8 mouse cellular contexts compared by ENCODE assay signal in the genomic region with DNA sequence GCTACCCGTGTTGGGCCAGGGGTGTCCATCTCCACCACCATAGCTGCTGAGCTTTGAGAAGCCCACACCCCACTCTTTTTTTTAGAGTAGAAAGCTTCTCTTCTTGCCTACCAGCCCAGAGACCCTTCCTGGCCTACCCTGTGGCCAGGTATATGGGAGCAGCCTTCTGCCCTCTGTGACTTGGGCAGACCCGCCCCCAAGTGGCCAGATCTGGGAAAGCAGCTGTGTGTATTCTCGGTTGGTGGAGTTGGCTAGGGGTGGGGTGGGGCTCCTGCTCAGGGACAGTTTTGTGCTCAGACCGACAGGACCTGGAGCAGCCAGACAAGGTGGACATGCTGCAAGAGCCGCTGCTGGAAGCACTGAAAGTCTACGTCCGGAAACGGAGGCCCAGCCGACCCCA. TPM values are rescaled to one million over a fixed set of nuclear protein-coding genes. Genes with fewer than 3 reads are reported as not detected.
DNase-seq lines count a peak whose midpoint lies in the region; ATAC-seq and TF ChIP-seq lines count a peak whose summit lies in the region.

No protein-coding gene starts in this region.

- no peaks in the 10 kb centered on the region for H3K79me2 ChIP-seq in MEL (ENCODE audit: control insufficient read depth, insufficient read depth, low read length, poor library complexity)

- no peaks in the 10 kb centered on the region for H3K27me3 ChIP-seq in MEL (ENCODE audit: control insufficient read depth in 1 of 2, insufficient read depth in 2 of 2, low read length in 2 of 2)
- peaks cover 8% of the 10 kb centered on the region for H3K27me3 ChIP-seq in liver, embryonic 16.5 days (ENCODE audit: control insufficient read depth, insufficient read depth, low read depth, low read length)

- H3K9ac ChIP-seq in MEL (ENCODE audit: control insufficient read depth, low read depth, low read length, poor library complexity, severe bottlenecking): no peak overlapping the region
- H3K9ac ChIP-seq in liver, embryonic 16.5 days (ENCODE audit: low read depth, low read length): no peak overlapping the region

- no peak overlapping the region for H3K4me3 ChIP-seq in MEL (ENCODE audit: control insufficient read depth in 1 of 2, insufficient read depth in 1 of 2, low read depth in 2 of 2, low read length in 2 of 2)
- H3K4me3 ChIP-seq in liver, embryonic 16.5 days (ENCODE audit: low read depth, low read length): no peak overlapping the region
- H3K4me3 ChIP-seq in olfactory bulb, adult 2 months (ENCODE audit: insufficient read depth, low read depth, low read length): no peak overlapping the region

- H3K4me2 ChIP-seq in liver, embryonic 16.5 days (ENCODE audit: low read depth, low read length): no peak overlapping the region

- 42% methylated on average over 9 of the region's 9 CpGs for WGBS in liver, embryonic 16.5 days (ENCODE audit: insufficient replicate concordance)
- 53% methylated on average over 9 of the region's 9 CpGs for WGBS in olfactory bulb, adult 2 months

- peak; percentile 98 for TF ChIP-seq RAD21 in MEL (IDR thresholded peaks at IDR 0.05; ENCODE audit: low read depth, low read length)

- no peaks in the 10 kb centered on the region for H3K9me3 ChIP-seq in MEL (replicated peaks; ENCODE audit: insufficient read depth, low read length)
- no peaks in the 10 kb centered on the region for H3K9me3 ChIP-seq in liver, embryonic 16.5 days (replicated peaks; ENCODE audit: control insufficient read depth, low read length)

- no peaks in the 10 kb centered on the region for H3K36me3 ChIP-seq in MEL (ENCODE audit: control insufficient read depth in 1 of 2, insufficient read depth in 2 of 2, low read length in 2 of 2)
- H3K36me3 ChIP-seq in liver, embryonic 16.5 days (ENCODE audit: control insufficient read depth, insufficient read depth): 0 out of 2 replicates have a peak, but pooled peaks cover 2% of the 10 kb centered on the region

- no peaks in the 10 kb centered on the region for H3K4me1 ChIP-seq in MEL (ENCODE audit: control insufficient read depth in 1 of 2, insufficient read depth in 2 of 2, low read length in 2 of 2)
- peaks cover 2% of the 10 kb centered on the region for H3K4me1 ChIP-seq in liver, embryonic 16.5 days (ENCODE audit: control insufficient read depth, low read depth, low read length)
- H3K4me1 ChIP-seq in olfactory bulb, adult 2 months (ENCODE audit: control insufficient read depth, insufficient read depth, low read length): peaks cover 36% of the 10 kb centered on the region

- no peak for TF ChIP-seq POLR2A in MEL (IDR thresholded peaks at IDR 0.05; ENCODE audit: control insufficient read depth in 1 of 2, insufficient read depth in 1 of 2, low read depth in 1 of 2, low read length in 2 of 2, poor library complexity in 1 of 2)
- TF ChIP-seq POLR2A in olfactory bulb, adult 2 months (IDR thresholded peaks at IDR 0.05; ENCODE audit: insufficient read depth, low read depth, low read length): no peak

- H3K27ac ChIP-seq in MEL (ENCODE audit: control insufficient read depth, low read depth, low read length): no peak overlapping the region
- H3K27ac ChIP-seq in liver, embryonic 16.5 days (ENCODE audit: low read length): no peak overlapping the region
- no peak overlapping the region for H3K27ac ChIP-seq in olfactory bulb, adult 2 months (ENCODE audit: insufficient read depth, low read depth, low read length)

- peak; percentile 65 to 99 (median 99) for TF ChIP-seq CTCF in MEL (IDR thresholded peaks at IDR 0.05 in 2 of 3, conservative IDR thresholded peaks at IDR 0.05 in 1 of 3; ENCODE audit: control insufficient read depth in 1 of 3, insufficient read depth in 1 of 3, low read depth in 2 of 3, low read length in 3 of 3, poor library complexity in 1 of 3, severe bottlenecking in 1 of 3)
- peak; percentile 95 for TF ChIP-seq CTCF in olfactory bulb, adult 2 months (IDR thresholded peaks at IDR 0.05; ENCODE audit: insufficient read depth, low read depth, low read length)

- peak; percentile 80 for DNase-seq in 3T3-L1 (ENCODE audit: low read depth, low spot score)
- DNase-seq in MEL (ENCODE audit: low read depth, low spot score): peak; percentile 84
- peak; percentile 86 for DNase-seq in cerebellum, adult 9-11 months
- DNase-seq in gastrocnemius, postnatal 10 days: peak; percentile 87
- DNase-seq in kidney, adult 8-10 months: peak; percentile 74 to 89
- peak; percentile 92 for DNase-seq in thymus, postnatal 25 days

- TF ChIP-seq EP300 in MEL (IDR thresholded peaks at IDR 0.05; ENCODE audit: low read depth in 1 of 2, low read length in 2 of 2): no peak

- ATAC-seq in liver, embryonic 16.5 days (ENCODE audit: low read depth): peak; percentile 30; the same call in 1 of the 2 replicates

TF ChIP-seq in MEL, 35 proteins besides CTCF, POLR2A, EP300 and RAD21:
- TF ChIP-seq MEF2A (IDR thresholded peaks at IDR 0.05; ENCODE audit: extremely low read depth, insufficient replicate concordance, low read depth, low read length, poor library complexity, severe bottlenecking): no peak
- TF ChIP-seq SIN3A (IDR thresholded peaks at IDR 0.05; ENCODE audit: low read length): peak; percentile 72
- TF ChIP-seq SMC3 (IDR thresholded peaks at IDR 0.05; ENCODE audit: low read depth, low read length): peak; percentile 97
- TF ChIP-seq MAZ (IDR thresholded peaks at IDR 0.05; ENCODE audit: low read depth, low read length): 0 out of 2 replicates have a peak, but pooled peaks have one; percentile 77
- peak; percentile 29; the same call in 1 of the 2 replicates for TF ChIP-seq ZNF384 (IDR thresholded peaks at IDR 0.05; ENCODE audit: low read depth, low read length)
- TF ChIP-seq ZC3H11A (IDR thresholded peaks at IDR 0.05; ENCODE audit: low read depth, low read length): peak; percentile 98
- no peak for TF ChIP-seq CHD2 (IDR thresholded peaks at IDR 0.05; ENCODE audit: low read length)
- peak; percentile 61; the same call in 1 of the 2 replicates for TF ChIP-seq MXI1 (IDR thresholded peaks at IDR 0.05; ENCODE audit: low read depth, low read length)
- 0 out of 2 replicates have a peak, but pooled peaks have one; percentile 37 for TF ChIP-seq HCFC1 (IDR thresholded peaks at IDR 0.05; ENCODE audit: low read depth, low read length)
TF ChIP-seq in MEL: peak in this region for 7.

RNA-seq across cellular contexts. Expression of a gene that starts 10.6 kb away (rescaled TPM):
- not detected in 2 replicates for total RNA-seq in MEL (2012; rRNA removed)
- polyA plus RNA-seq in MEL (2012; ENCODE audit: insufficient read depth in 1 of 2, insufficient read length in 2 of 2, low read depth in 1 of 2, low replicate concordance in 2 of 2, missing spikeins in 1 of 2): not detected
- not detected for total RNA-seq in gastrocnemius, postnatal 10 days (2021)
- 0.15 TPM in 1 of 2 replicates, not detected in the other for polyA plus RNA-seq in liver, embryonic 16.5 days (2015; fragmentation: Nextera tagmentation; extraction: Ambion mirVana)
- not detected in 2 replicates for polyA plus RNA-seq in olfactory bulb, adult 2 months (2012; ENCODE audit: insufficient read depth, insufficient read length, low replicate concordance, missing spikeins)

RNA-seq across cellular contexts. Expression of a gene that starts 44.6 kb away (rescaled TPM):
- total RNA-seq in MEL (2012; rRNA removed): 9.8 and 12.1 TPM in 2 replicates
- polyA plus RNA-seq in MEL (2012; ENCODE audit: insufficient read depth in 1 of 2, insufficient read length in 2 of 2, low read depth in 1 of 2, low replicate concordance in 2 of 2, missing spikeins in 1 of 2): 10 to 100 TPM in 1 of 2 experiments, not detected in 1; 13.7 TPM
- 10 to 100 TPM; 22.6 to 31.5 TPM for total RNA-seq in gastrocnemius, postnatal 10 days (2021)
- 4.2 and 5.4 TPM in 2 replicates for polyA plus RNA-seq in liver, embryonic 16.5 days (2015; fragmentation: Nextera tagmentation; extraction: Ambion mirVana)
- not detected in 2 replicates for polyA plus RNA-seq in olfactory bulb, adult 2 months (2012; ENCODE audit: insufficient read depth, insufficient read length, low replicate concordance, missing spikeins)

RNA-seq across cellular contexts. Expression of a gene that starts 51.8 kb away (rescaled TPM):
- total RNA-seq in MEL (2012; rRNA removed): 443 and 477 TPM in 2 replicates
- polyA plus RNA-seq in MEL (2012; ENCODE audit: insufficient read depth in 1 of 2, insufficient read length in 2 of 2, low read depth in 1 of 2, low replicate concordance in 2 of 2, missing spikeins in 1 of 2): 100 to 1,000 TPM; 395 to 643 TPM
- total RNA-seq in gastrocnemius, postnatal 10 days (2021): 10 to 100 TPM; 33.9 to 43.9 TPM
- 189 and 201 TPM in 2 replicates for polyA plus RNA-seq in liver, embryonic 16.5 days (2015; fragmentation: Nextera tagmentation; extraction: Ambion mirVana)
- polyA plus RNA-seq in olfactory bulb, adult 2 months (2012; ENCODE audit: insufficient read depth, insufficient read length, low replicate concordance, missing spikeins): 288 TPM in 1 of 2 replicates, not detected in the other
